Mouse (Mus musculus): ENCODE measurements around the gene Ablim1. TPM values are rescaled to one million over a fixed set of nuclear protein-coding genes. Genes with fewer than 3 reads are reported as not detected.

Ablim1 gene
- total and polyA plus RNA-seq, 2 experiments, result 16.6 to 23.7 TPM

- whole genome bisulfite sequencing, result 95% methylated on average over 5 of the region's 5 CpGs
Observed at GRCm38 (mm10) chr19:57172321-57172720, 142.4 kb downstream of the Ablim1 start.

DNA sequence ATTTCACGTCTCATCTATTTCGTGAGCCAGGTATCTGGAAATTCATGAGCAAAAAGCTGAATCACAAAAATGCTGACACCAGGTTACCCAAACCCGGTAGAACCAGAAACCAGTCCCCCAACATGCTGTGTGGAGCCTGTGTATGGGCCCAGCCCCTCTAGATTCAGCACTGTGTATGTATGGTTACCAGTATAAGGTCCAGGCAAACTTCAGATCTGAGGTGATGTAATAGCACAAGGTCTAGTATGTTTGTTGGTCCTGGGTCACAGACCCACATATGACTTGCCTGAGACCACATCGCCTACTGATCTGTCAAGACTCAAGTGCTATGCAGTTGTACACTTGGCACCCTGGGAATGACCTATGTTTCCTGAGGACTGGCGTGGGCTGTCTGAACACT, 143.8 kb downstream of the Ablim1 start:
- H3K4me3 ChIP-seq (ENCODE audit: insufficient read depth, low read depth, low read length), result no peak overlapping the region
- peaks cover 1% of the 10 kb centered on the region; the same call in 1 of the 2 replicates for H3K36me3 ChIP-seq (ENCODE audit: control insufficient read depth, insufficient read depth, low read length)
- DNase-seq (ENCODE audit: extremely low read depth, low read depth, low spot score), result no peak
- H3K27ac ChIP-seq (replicated peaks; ENCODE audit: insufficient read depth, low read depth, low read length), result no peak overlapping the region
- peaks cover 18% of the 10 kb centered on the region for H3K4me1 ChIP-seq (ENCODE audit: control insufficient read depth, insufficient read depth, low read length)
- no peak overlapping the region for H3K9ac ChIP-seq (ENCODE audit: low read depth, low read length)
- 77% methylated on average over 5 of the region's 5 CpGs for WGBS
- H3K27me3 ChIP-seq (ENCODE audit: control insufficient read depth, insufficient read depth, low read length), result no peaks in the 10 kb centered on the region
- H3K79me2 ChIP-seq (ENCODE audit: control insufficient read depth, insufficient read depth, low read length), result no peaks in the 10 kb centered on the region; the same call in 1 of the 2 replicates
- TF ChIP-seq CTCF (IDR thresholded peaks at IDR 0.05; ENCODE audit: low read depth, low read length) (no peak), POLR2A (IDR thresholded peaks at IDR 0.05; ENCODE audit: extremely low read depth, insufficient read depth, low read length) (no peak)

More at GRCm38 (mm10) chr19:57172321-57172720, 142.4 kb downstream of the Ablim1 start:
- TF ChIP-seq POLR2A (IDR thresholded peaks at IDR 0.05; ENCODE audit: extremely low read depth, insufficient read depth, low read length), result no peak
- no peak for TF ChIP-seq CTCF (IDR thresholded peaks at IDR 0.05; ENCODE audit: low read depth, low read length)
- Histone ChIP-seq H3K4me3 (ENCODE audit: insufficient read depth, low read depth, low read length) (no peak overlapping the region), H3K27ac (replicated peaks; ENCODE audit: insufficient read depth, low read depth, low read length) (no peak overlapping the region), H3K27me3 (ENCODE audit: control insufficient read depth, insufficient read depth, low read length) (no peaks in the 10 kb centered on the region), H3K4me1 (ENCODE audit: control insufficient read depth, insufficient read depth, low read length) (peaks cover 18% of the 10 kb centered on the region), H3K79me2 (ENCODE audit: control insufficient read depth, insufficient read depth, low read length) (peaks cover 2% of the 10 kb centered on the region; the same call in 1 of the 2 replicates), H3K9ac (ENCODE audit: low read depth, low read length) (no peak overlapping the region), H3K36me3 (ENCODE audit: control insufficient read depth, insufficient read depth, low read length) (peaks cover 1% of the 10 kb centered on the region; the same call in 1 of the 2 replicates)
- DNase-seq (ENCODE audit: extremely low read depth, low read depth, low spot score), result no peak

- H3K9ac ChIP-seq (ENCODE audit: low read depth, low read length), result no peak overlapping the region
- no peak for DNase-seq (ENCODE audit: extremely low read depth, low read depth, low spot score)
- H3K36me3 ChIP-seq (ENCODE audit: control insufficient read depth, insufficient read depth, low read length), result peaks cover 1% of the 10 kb centered on the region; the same call in 1 of the 2 replicates
- peaks cover 16% of the 10 kb centered on the region for H3K4me1 ChIP-seq (ENCODE audit: control insufficient read depth, insufficient read depth, low read length)
- no peak overlapping the region for H3K4me3 ChIP-seq (ENCODE audit: insufficient read depth, low read depth, low read length)
- WGBS, result 93% methylated on average over 2 of the region's 2 CpGs
- no peak overlapping the region for H3K27ac ChIP-seq (replicated peaks; ENCODE audit: insufficient read depth, low read depth, low read length)
- H3K27me3 ChIP-seq (ENCODE audit: control insufficient read depth, insufficient read depth, low read length), result no peaks in the 10 kb centered on the region
- no peaks in the 10 kb centered on the region; the same call in 1 of the 2 replicates for H3K79me2 ChIP-seq (ENCODE audit: control insufficient read depth, insufficient read depth, low read length)
- TF ChIP-seq CTCF (IDR thresholded peaks at IDR 0.05; ENCODE audit: low read depth, low read length) (peak; percentile 34; the same call in 1 of the 2 replicates), POLR2A (IDR thresholded peaks at IDR 0.05; ENCODE audit: extremely low read depth, insufficient read depth, low read length) (no peak)
Observed at GRCm38 (mm10) chr19:57169485-57169884, 145.2 kb downstream of the Ablim1 start.

GRCm38 (mm10) chr19:57167721-57168120, 147.0 kb downstream of the Ablim1 start:
- DNase-seq (ENCODE audit: extremely low read depth, low read depth, low spot score), result peak; percentile 78
- no peak overlapping the region for H3K4me3 ChIP-seq (ENCODE audit: insufficient read depth, low read depth, low read length)
- H3K4me1 ChIP-seq (ENCODE audit: control insufficient read depth, insufficient read depth, low read length), result peaks cover 8% of the 10 kb centered on the region; the same call in 1 of the 2 replicates
- TF ChIP-seq CTCF (IDR thresholded peaks at IDR 0.05; ENCODE audit: low read depth, low read length) (no peak), POLR2A (IDR thresholded peaks at IDR 0.05; ENCODE audit: extremely low read depth, insufficient read depth, low read length) (no peak)
- H3K27me3 ChIP-seq (ENCODE audit: control insufficient read depth, insufficient read depth, low read length), result no peaks in the 10 kb centered on the region
- H3K9ac ChIP-seq (ENCODE audit: low read depth, low read length), result no peak overlapping the region
- peaks cover under 1% of the 10 kb centered on the region; the same call in 1 of the 2 replicates for H3K36me3 ChIP-seq (ENCODE audit: control insufficient read depth, insufficient read depth, low read length)
- peak overlapping the region; percentile 72 for H3K27ac ChIP-seq (replicated peaks; ENCODE audit: insufficient read depth, low read depth, low read length)
- H3K79me2 ChIP-seq (ENCODE audit: control insufficient read depth, insufficient read depth, low read length), result no peaks in the 10 kb centered on the region; the same call in 1 of the 2 replicates
- 18% methylated on average over 5 of the region's 5 CpGs for WGBS

DNA sequence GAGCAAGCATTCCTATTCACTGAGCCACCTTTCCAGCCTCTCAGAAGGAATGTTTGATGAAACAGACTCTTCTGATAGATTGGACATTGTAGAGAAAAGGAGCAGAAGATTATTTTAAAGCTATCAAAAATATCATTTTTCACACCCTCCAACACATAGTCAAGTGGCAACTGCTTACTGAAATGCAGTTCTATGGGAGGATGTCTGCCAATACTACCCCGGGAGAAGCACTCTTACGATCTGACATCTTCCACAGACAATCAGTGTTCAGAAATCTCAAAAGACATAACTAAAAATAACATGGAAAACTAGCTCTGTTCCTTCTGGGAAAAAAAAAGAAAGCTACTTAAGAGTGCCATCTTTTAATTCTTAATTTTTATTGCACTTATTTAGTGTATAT, 149.8 kb downstream of the Ablim1 start:
- H3K27ac ChIP-seq (replicated peaks; ENCODE audit: insufficient read depth, low read depth, low read length), result no peak overlapping the region
- TF ChIP-seq CTCF (IDR thresholded peaks at IDR 0.05; ENCODE audit: low read depth, low read length), result no peak
- TF ChIP-seq POLR2A (IDR thresholded peaks at IDR 0.05; ENCODE audit: extremely low read depth, insufficient read depth, low read length), result no peak
- DNase-seq (ENCODE audit: extremely low read depth, low read depth, low spot score), result no peak
- 86% methylated on average over 2 of the region's 2 CpGs for WGBS
- H3K27me3 ChIP-seq (ENCODE audit: control insufficient read depth, insufficient read depth, low read length), result no peaks in the 10 kb centered on the region
- H3K9ac ChIP-seq (ENCODE audit: low read depth, low read length), result no peak overlapping the region
- H3K4me3 ChIP-seq (ENCODE audit: insufficient read depth, low read depth, low read length), result no peak overlapping the region
- H3K36me3 ChIP-seq (ENCODE audit: control insufficient read depth, insufficient read depth, low read length), result no peaks in the 10 kb centered on the region
- peaks cover 7% of the 10 kb centered on the region; the same call in 1 of the 2 replicates for H3K79me2 ChIP-seq (ENCODE audit: control insufficient read depth, insufficient read depth, low read length)
- H3K4me1 ChIP-seq (ENCODE audit: control insufficient read depth, insufficient read depth, low read length), result peaks cover 8% of the 10 kb centered on the region; the same call in 1 of the 2 replicates

DNA sequence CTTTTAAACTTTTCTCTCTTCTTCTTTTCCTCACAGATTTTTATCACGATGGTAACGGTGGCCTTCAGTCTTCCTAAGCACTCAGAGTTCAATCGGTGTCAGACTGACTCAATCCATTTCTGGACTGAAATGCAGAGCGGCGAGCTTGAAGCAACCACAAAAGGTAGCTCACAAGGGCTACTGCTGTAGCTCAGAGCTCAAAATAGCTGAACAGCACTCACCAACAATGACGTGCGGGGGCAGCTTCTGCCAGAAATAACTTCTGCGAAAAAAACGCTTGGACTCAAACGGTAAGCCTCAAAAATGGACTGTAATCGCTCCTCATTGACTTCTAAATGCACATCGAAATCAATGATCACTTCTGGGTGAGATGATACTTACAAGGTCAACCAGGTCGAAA, 151.4 kb downstream of the Ablim1 start:
- WGBS, result 80% methylated on average over 13 of the region's 13 CpGs
- no peaks in the 10 kb centered on the region for H3K27me3 ChIP-seq (ENCODE audit: control insufficient read depth, insufficient read depth, low read length)
- DNase-seq (ENCODE audit: extremely low read depth, low read depth, low spot score), result no peak
- no peak overlapping the region for H3K4me3 ChIP-seq (ENCODE audit: insufficient read depth, low read depth, low read length)
- no peaks in the 10 kb centered on the region for H3K36me3 ChIP-seq (ENCODE audit: control insufficient read depth, insufficient read depth, low read length)
- H3K27ac ChIP-seq (replicated peaks; ENCODE audit: insufficient read depth, low read depth, low read length), result no peak overlapping the region
- peaks cover 6% of the 10 kb centered on the region; the same call in 1 of the 2 replicates for H3K4me1 ChIP-seq (ENCODE audit: control insufficient read depth, insufficient read depth, low read length)
- H3K9ac ChIP-seq (ENCODE audit: low read depth, low read length), result no peak overlapping the region
- H3K79me2 ChIP-seq (ENCODE audit: control insufficient read depth, insufficient read depth, low read length), result peaks cover 7% of the 10 kb centered on the region; the same call in 1 of the 2 replicates
- no peak for TF ChIP-seq POLR2A (IDR thresholded peaks at IDR 0.05; ENCODE audit: extremely low read depth, insufficient read depth, low read length)
- no peak for TF ChIP-seq CTCF (IDR thresholded peaks at IDR 0.05; ENCODE audit: low read depth, low read length)

Measured in liver, adult 2 months (tissue).